Comparison of ENCODE assay signal across 26 mouse cellular contexts in the genomic region with DNA sequence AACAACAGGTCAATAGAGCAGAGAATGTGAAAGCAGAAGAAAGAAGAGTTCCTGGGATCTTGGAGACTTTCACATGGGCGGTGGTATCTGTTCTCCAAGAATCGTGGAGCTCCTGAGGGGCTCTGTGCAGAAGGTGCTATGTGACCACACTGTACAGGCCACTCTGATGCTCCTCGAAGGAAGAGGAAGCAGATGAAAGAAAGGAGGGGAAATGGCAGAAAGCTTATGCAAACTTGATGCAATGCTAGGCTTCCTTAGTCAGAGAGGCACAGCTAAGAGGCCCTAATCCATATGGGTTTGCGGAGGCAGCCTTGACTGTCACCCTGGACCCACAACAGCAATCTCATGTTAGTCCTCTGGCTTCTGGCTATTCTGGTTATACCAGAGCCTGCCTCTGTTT. TPM values are rescaled to one million over a fixed set of nuclear protein-coding genes. Genes with fewer than 3 reads are reported as not detected.
A peak's percentile ranks its signal among the peaks of the same experiment; 100 is the strongest.
DNase-seq lines count a peak whose midpoint lies in the region; ATAC-seq and TF ChIP-seq lines count a peak whose summit lies in the region.
"Had no signal": no experiment of that assay in that cellular context is flagged by ENCODE, and none has a peak within 500 bp of the region (broad histone marks: within the 10 kb centered on the region; RNA-seq: fewer than 3 reads in every experiment).

No protein-coding gene starts in this region.

- H3K9ac ChIP-seq in forebrain, embryonic 11.5 days (ENCODE audit: low read length) = no peak overlapping the region
- no peak overlapping the region for H3K9ac ChIP-seq in forebrain, embryonic 12.5 days
- no peak overlapping the region for H3K9ac ChIP-seq in MEL (ENCODE audit: control insufficient read depth, low read depth, low read length, poor library complexity, severe bottlenecking)
- H3K9ac ChIP-seq: embryonic facial prominence, embryonic 13.5 days; forebrain, postnatal 0 days; hindbrain, embryonic 12.5 days; hindbrain, embryonic 15.5 days had no signal

- TF ChIP-seq CTCF in MEL (IDR thresholded peaks at IDR 0.05 in 2 of 3, conservative IDR thresholded peaks at IDR 0.05 in 1 of 3; ENCODE audit: control insufficient read depth in 1 of 3, insufficient read depth in 1 of 3, low read depth in 2 of 3, low read length in 3 of 3, poor library complexity in 1 of 3, severe bottlenecking in 1 of 3) = no peak

- ATAC-seq in forebrain, embryonic 11.5 days (replicated peaks; ENCODE audit: low FRiP score) = no peak
- no peak for ATAC-seq in forebrain, embryonic 12.5 days (ENCODE audit: low FRiP score)
- ATAC-seq in megakaryocyte, adult 5-6 weeks (ENCODE audit: poor library complexity, severe bottlenecking) = peak; percentile 75
- ATAC-seq: CD4-positive, CD25-positive, alpha-beta regulatory T cell, adult 4 months; forebrain, embryonic 14.5 days; forebrain, postnatal 0 days; Patski had no signal

- H3K4me1 ChIP-seq in forebrain, embryonic 11.5 days (replicated peaks; ENCODE audit: control insufficient read depth, insufficient read depth, low read length) = no peaks in the 10 kb centered on the region
- no peaks in the 10 kb centered on the region for H3K4me1 ChIP-seq in forebrain, embryonic 12.5 days
- peaks cover 0 to 18% of the 10 kb centered on the region in 2 experiments; a peak in 2 of 4 replicates for H3K4me1 ChIP-seq in MEL (ENCODE audit: control insufficient read depth in 1 of 2, insufficient read depth in 2 of 2, low read length in 2 of 2)
- H3K4me1 ChIP-seq: embryonic facial prominence, embryonic 10.5 days; embryonic facial prominence, embryonic 13.5 days; hindbrain, embryonic 12.5 days; hindbrain, embryonic 15.5 days had no signal

- no peak for TF ChIP-seq EP300 in MEL (IDR thresholded peaks at IDR 0.05; ENCODE audit: low read depth in 1 of 2, low read length in 2 of 2)

- 90% methylated on average over 4 of the region's 4 CpGs for WGBS in forebrain, embryonic 11.5 days
- 82% methylated on average over 4 of the region's 4 CpGs for WGBS in forebrain, embryonic 12.5 days

- H3K4me3 ChIP-seq in forebrain, embryonic 11.5 days (ENCODE audit: low read depth, low read length) = no peak overlapping the region
- no peak overlapping the region for H3K4me3 ChIP-seq in forebrain, embryonic 12.5 days (replicated peaks)
- no peak overlapping the region for H3K4me3 ChIP-seq in MEL (ENCODE audit: control insufficient read depth in 1 of 2, insufficient read depth in 1 of 2, low read depth in 2 of 2, low read length in 2 of 2)
- H3K4me3 ChIP-seq: embryonic facial prominence, embryonic 10.5 days; embryonic facial prominence, embryonic 13.5 days; erythroblast, embryonic 14.5 days; gastrocnemius, adult 2 months; heart, adult 2 months; hindbrain, embryonic 12.5 days; hindbrain, embryonic 15.5 days had no signal

- no peaks in the 10 kb centered on the region for H3K27me3 ChIP-seq in forebrain, embryonic 11.5 days (ENCODE audit: control insufficient read depth, insufficient read depth, low read length)
- H3K27me3 ChIP-seq in forebrain, embryonic 12.5 days = no peaks in the 10 kb centered on the region
- no peaks in the 10 kb centered on the region for H3K27me3 ChIP-seq in MEL (ENCODE audit: control insufficient read depth in 1 of 2, insufficient read depth in 2 of 2, low read length in 2 of 2)
- H3K27me3 ChIP-seq: embryonic facial prominence, embryonic 13.5 days; hindbrain, embryonic 12.5 days; hindbrain, embryonic 15.5 days; Patski had no signal

- TF ChIP-seq POLR2A in MEL (IDR thresholded peaks at IDR 0.05; ENCODE audit: control insufficient read depth in 1 of 2, insufficient read depth in 1 of 2, low read depth in 1 of 2, low read length in 2 of 2, poor library complexity in 1 of 2) = no peak

- H3K9me3 ChIP-seq in forebrain, embryonic 11.5 days (ENCODE audit: control insufficient read depth, low read length) = no peaks in the 10 kb centered on the region
- no peaks in the 10 kb centered on the region for H3K9me3 ChIP-seq in forebrain, embryonic 12.5 days
- H3K9me3 ChIP-seq in MEL (replicated peaks; ENCODE audit: insufficient read depth, low read length) = no peaks in the 10 kb centered on the region
- H3K9me3 ChIP-seq: embryonic facial prominence, embryonic 10.5 days; embryonic facial prominence, embryonic 13.5 days; hindbrain, embryonic 12.5 days; hindbrain, embryonic 15.5 days had no signal

- TF ChIP-seq RAD21 in MEL (IDR thresholded peaks at IDR 0.05; ENCODE audit: low read depth, low read length) = no peak

- H3K36me3 ChIP-seq in forebrain, embryonic 11.5 days (ENCODE audit: control insufficient read depth, insufficient read depth, low read length) = no peaks in the 10 kb centered on the region
- peaks cover 6% of the 10 kb centered on the region; the same call in 1 of the 2 replicates for H3K36me3 ChIP-seq in forebrain, embryonic 12.5 days (replicated peaks)
- H3K36me3 ChIP-seq in MEL (ENCODE audit: control insufficient read depth in 1 of 2, insufficient read depth in 2 of 2, low read length in 2 of 2) = peaks cover 0 to 7% of the 10 kb centered on the region in 2 experiments; a peak in 2 of 4 replicates

- H3K4me2 ChIP-seq in forebrain, embryonic 11.5 days (ENCODE audit: low read depth, low read length, severe bottlenecking) = no peak overlapping the region
- H3K4me2 ChIP-seq in forebrain, embryonic 12.5 days = no peak overlapping the region
- H3K4me2 ChIP-seq: embryonic facial prominence, embryonic 13.5 days; heart, embryonic 11.5 days; hindbrain, embryonic 12.5 days; hindbrain, embryonic 15.5 days had no signal

- no peak overlapping the region for H3K27ac ChIP-seq in forebrain, embryonic 11.5 days (ENCODE audit: low read depth, low read length)
- no peak overlapping the region for H3K27ac ChIP-seq in forebrain, embryonic 12.5 days
- H3K27ac ChIP-seq in MEL (ENCODE audit: control insufficient read depth, low read depth, low read length) = peak overlapping the region; percentile 25; the same call in 1 of the 2 replicates
- H3K27ac ChIP-seq: embryonic facial prominence, embryonic 10.5 days; embryonic facial prominence, embryonic 13.5 days; gastrocnemius, adult 2 months; heart, adult 2 months; hindbrain, embryonic 12.5 days; hindbrain, embryonic 15.5 days had no signal

- no peaks in the 10 kb centered on the region for H3K79me2 ChIP-seq in MEL (ENCODE audit: control insufficient read depth, insufficient read depth, low read length, poor library complexity)

- DNase-seq in forebrain, embryonic 11.5 days (ENCODE audit: low spot score) = peak; percentile 34
- peak; percentile 36 for DNase-seq in MEL (ENCODE audit: low read depth, low spot score)
- DNase-seq in B cell, adult 2 months = no peak
- DNase-seq in urinary bladder, postnatal 36 days (ENCODE audit: low spot score in 2 of 2) = no peak
- no peak for DNase-seq in urinary bladder, postnatal 25 days (ENCODE audit: low spot score)
- DNase-seq: adrenal gland, postnatal 10 days; adrenal gland, postnatal 36 days; cerebellum, adult 18-20 months; cerebellum, adult 9-10 months; cerebellum, postnatal 14 days; embryo, embryonic 11 days; forebrain, postnatal 0 days; gastrocnemius, adult 2 months; gastrocnemius, postnatal 14 days; heart, adult 2 months had no signal

TF ChIP-seq in MEL, 35 proteins besides CTCF, POLR2A, EP300 and RAD21 (continues in another document):
- TF ChIP-seq USF2 (IDR thresholded peaks at IDR 0.05; ENCODE audit: borderline replicate concordance in 1 of 2, insufficient read depth in 1 of 2, low read depth in 1 of 2, low read length in 2 of 2) (no peak), MYC (IDR thresholded peaks at IDR 0.05; ENCODE audit: low read depth, low read length) (no peak), RCOR1 (IDR thresholded peaks at IDR 0.05; ENCODE audit: low read depth, low read length) (no peak), MAX (IDR thresholded peaks at IDR 0.05; ENCODE audit: low read length) (no peak), UBTF (IDR thresholded peaks at IDR 0.05; ENCODE audit: borderline replicate concordance, insufficient read depth, low read depth, low read length) (no peak), ELF1 (IDR thresholded peaks at IDR 0.05; ENCODE audit: low read depth, low read length) (no peak), ETS1 (IDR thresholded peaks at IDR 0.05; ENCODE audit: low read depth, low read length) (no peak)

RNA-seq across cellular contexts. Expression of a gene that starts 14.8 kb away (rescaled TPM):
- polyA plus RNA-seq in forebrain, embryonic 11.5 days (2014; fragmentation: Nextera tagmentation; extraction: Ambion mirVana) = 31.0 and 37.8 TPM in 2 replicates
- polyA plus RNA-seq in forebrain, embryonic 12.5 days (2016; fragmentation: Nextera tagmentation; extraction: Ambion mirVana) = 31.7 and 33.5 TPM in 2 replicates
- total RNA-seq in MEL (2012; rRNA removed) = 29.8 and 34.6 TPM in 2 replicates
- polyA plus RNA-seq in MEL (2012; ENCODE audit: insufficient read depth in 1 of 2, insufficient read length in 2 of 2, low read depth in 1 of 2, low replicate concordance in 2 of 2, missing spikeins in 1 of 2) = 10 to 100 TPM in 1 of 2 experiments, not detected in 1; 33.9 TPM
- total RNA-seq in megakaryocyte, adult 5-6 weeks (2015) = 4.6 and 11.3 TPM in 2 replicates
- 17.8 and 20.7 TPM in 2 replicates for total RNA-seq in megakaryocyte, adult 5-6 weeks (2017)

RNA-seq across cellular contexts. Expression of a gene that starts 51.7 kb away (rescaled TPM):
- polyA plus RNA-seq in forebrain, embryonic 11.5 days (2014; fragmentation: Nextera tagmentation; extraction: Ambion mirVana) = 88.4 and 94.6 TPM in 2 replicates
- 88.6 and 93.5 TPM in 2 replicates for polyA plus RNA-seq in forebrain, embryonic 12.5 days (2016; fragmentation: Nextera tagmentation; extraction: Ambion mirVana)
- 32.4 and 36.6 TPM in 2 replicates for total RNA-seq in MEL (2012; rRNA removed)
- 100 to 1,000 TPM in 1 of 2 experiments, 10 to 100 TPM in 1; 74.9 to 131 TPM for polyA plus RNA-seq in MEL (2012; ENCODE audit: insufficient read depth in 1 of 2, insufficient read length in 2 of 2, low read depth in 1 of 2, low replicate concordance in 2 of 2, missing spikeins in 1 of 2)
- total RNA-seq in megakaryocyte, adult 5-6 weeks (2015) = 18.4 and 29.6 TPM in 2 replicates
- 11.3 and 13.2 TPM in 2 replicates for total RNA-seq in megakaryocyte, adult 5-6 weeks (2017)

RNA-seq across cellular contexts. Expression of a gene that starts 52.3 kb away (rescaled TPM):
- 28.2 and 30.0 TPM in 2 replicates for polyA plus RNA-seq in forebrain, embryonic 11.5 days (2014; fragmentation: Nextera tagmentation; extraction: Ambion mirVana)
- 24.9 and 25.4 TPM in 2 replicates for polyA plus RNA-seq in forebrain, embryonic 12.5 days (2016; fragmentation: Nextera tagmentation; extraction: Ambion mirVana)
- 17.4 and 22.5 TPM in 2 replicates for total RNA-seq in MEL (2012; rRNA removed)
- polyA plus RNA-seq in MEL (2012; ENCODE audit: insufficient read depth in 1 of 2, insufficient read length in 2 of 2, low read depth in 1 of 2, low replicate concordance in 2 of 2, missing spikeins in 1 of 2) = 10 to 100 TPM in 1 of 2 experiments, not detected in 1; 19.0 TPM
- total RNA-seq in megakaryocyte, adult 5-6 weeks (2015) = 3.6 and 4.1 TPM in 2 replicates
- 4.3 and 9.9 TPM in 2 replicates for total RNA-seq in megakaryocyte, adult 5-6 weeks (2017)

RNA-seq across cellular contexts. Expression of a gene that starts 55.3 kb away (rescaled TPM):
- 2.2 and 3.2 TPM in 2 replicates for polyA plus RNA-seq in forebrain, embryonic 11.5 days (2014; fragmentation: Nextera tagmentation; extraction: Ambion mirVana)
- 4.3 and 5.3 TPM in 2 replicates for polyA plus RNA-seq in forebrain, embryonic 12.5 days (2016; fragmentation: Nextera tagmentation; extraction: Ambion mirVana)
- 0.07 and 0.12 TPM in 2 replicates for total RNA-seq in MEL (2012; rRNA removed)
- polyA plus RNA-seq in MEL (2012; ENCODE audit: insufficient read depth in 1 of 2, insufficient read length in 2 of 2, low read depth in 1 of 2, low replicate concordance in 2 of 2, missing spikeins in 1 of 2) = under 1 TPM in 1 of 2 experiments, not detected in 1; 0.13 TPM
- 0.49 and 0.98 TPM in 2 replicates for total RNA-seq in megakaryocyte, adult 5-6 weeks (2015)
- 0.53 and 1.3 TPM in 2 replicates for total RNA-seq in megakaryocyte, adult 5-6 weeks (2017)
- polyA plus RNA-seq: erythroblast, embryonic 14.5 days had no signal

Comparison
In these comparisons a context has a peak if more than half of its experiments do, and no peak if none do; other contexts are left out.
1. DNase-seq: peak in forebrain, embryonic 11.5 days (single experiment) and MEL (single experiment); none in B cell, adult 2 months (0 of 2), urinary bladder, postnatal 36 days (0 of 2) and urinary bladder, postnatal 25 days (single experiment).